Mouse (Mus musculus) stomach, postnatal 0 days (tissue): ENCODE data around the gene Adora3. TPM values are rescaled to one million over a fixed set of nuclear protein-coding genes. Genes with fewer than 3 reads are reported as not detected.
A peak's percentile ranks its signal among the peaks of the same experiment; 100 is the strongest.

Experiments
- ATAC-seq: fragments of 200-750 bp; cut with Nextera tagmentation; 2 replicates; pipeline ENCODE4 v1.8.0; 2017; ENCODE audit not compliant: low FRiP score, low TSS enrichment
- DNase-seq: peaks from one replicate; pipeline ENCODE4 v3.0.0-alpha.2; 2016; ENCODE audit warnings: low spot score
- H3K27ac ChIP-seq: fragments of 300-500 bp; sonication (generic); replicated peaks from 2 replicates; pipeline ENCODE4 v1.5.1; 2014; ENCODE audit warnings: mild to moderate bottlenecking, control low read depth
- H3K27me3 ChIP-seq: fragments of 300-500 bp; sonication (generic); 2 replicates; pipeline ENCODE4 v1.6.1; 2014; ENCODE audit warnings: low read length; ENCODE audit not compliant: control insufficient read depth, insufficient read depth
- H3K36me3 ChIP-seq: fragments of 300-500 bp; sonication (generic); 2 replicates; pipeline ENCODE4 v1.6.1; 2014; ENCODE audit warnings: low read length, mixed read lengths; ENCODE audit not compliant: control insufficient read depth, insufficient read depth
- H3K4me1 ChIP-seq: fragments of 300-500 bp; sonication (generic); replicated peaks from 2 replicates; pipeline ENCODE4 v1.6.1; 2014; ENCODE audit warnings: antibody characterized with exemption; ENCODE audit not compliant: control insufficient read depth, insufficient read depth
- H3K4me2 ChIP-seq: fragments of 300-500 bp; sonication (generic); replicated peaks from 2 replicates; pipeline ENCODE4 v1.6.1; 2014; ENCODE audit warnings: low read depth, mild to moderate bottlenecking, control low read depth, moderate library complexity
- H3K4me3 ChIP-seq: fragments of 300-500 bp; sonication (generic); 2 replicates; pipeline ENCODE4 v1.5.1; 2014; ENCODE audit warnings: low read depth, low read length, control low read depth
- H3K9ac ChIP-seq: fragments of 300-500 bp; sonication (generic); 2 replicates; pipeline ENCODE4 v1.6.1; 2014; ENCODE audit warnings: mild to moderate bottlenecking, low read length, control low read depth, mixed read lengths
- H3K9me3 ChIP-seq: fragments of 300-500 bp; sonication (generic); 2 replicates; pipeline ENCODE4 v1.6.1; 2016; ENCODE audit warnings: low read length; ENCODE audit not compliant: control insufficient read depth
- CTCF ChIP-seq: IDR thresholded peaks from 2 replicates; pipeline ENCODE4 v1.5.1; 2016; ENCODE audit warnings: antibody characterized with exemption, low read depth, mild to moderate bottlenecking, moderate library complexity
- EP300 ChIP-seq: optimal IDR thresholded peaks from 2 replicates; pipeline ENCODE3; 2016; ENCODE audit warnings: antibody characterized with exemption
- WGBS: fragments of 180-500 bp; shearing (Covaris S2); extraction: QIAGEN DNeasy Blood & Tissue Kit; methylation state at CpG from one replicate; pipeline ENCODE4 v1.1.7; 2014; 5-methylcytosine and 5-hydroxymethylcytosine counted together
- polyA plus RNA-seq: library from polyadenylated mRNA; unstranded; fragments of >200 nt; fragmentation: Nextera tagmentation; extraction: Ambion mirVana; gene quantifications from 2 replicates; pipeline ENCODE4 v1.2.1, GENCODE M21; 2015

The Adora3 gene
- 0.34 and 0.47 TPM in 2 replicates for polyA plus RNA-seq

DNA sequence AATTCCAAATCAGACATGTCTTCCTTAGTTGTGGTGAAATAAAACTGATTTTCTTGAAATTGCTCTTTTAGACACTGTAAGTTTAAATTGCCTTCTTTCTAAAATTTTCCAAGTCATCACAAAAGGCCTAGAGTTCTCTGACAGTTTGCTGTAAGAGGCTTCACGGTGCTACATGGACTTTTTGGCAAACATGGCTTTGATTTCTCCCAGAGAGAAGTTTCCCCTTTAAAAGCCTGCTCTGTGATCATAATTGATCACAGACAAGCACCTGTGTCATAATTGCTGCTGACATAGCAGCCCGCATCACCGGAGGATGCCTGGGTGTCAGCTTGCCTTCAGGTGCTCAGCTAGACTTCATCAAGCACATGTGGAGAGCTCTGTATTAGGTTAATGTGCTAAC, at the start of gene Adora3, which contains the start of gene Tmigd3:
TSS of gene Adora3 (plus strand) at position 301 of the 400 bp plus-strand sequence.
TSS of gene Tmigd3 (plus strand) at position 346 of the 400 bp plus-strand sequence.
- peak within 1 kb of the TSS; percentile 45; the same call in 1 of the 2 replicates for H3K27ac ChIP-seq
- 84% methylated on average over 3 of the region's 3 CpGs for WGBS

DNA sequence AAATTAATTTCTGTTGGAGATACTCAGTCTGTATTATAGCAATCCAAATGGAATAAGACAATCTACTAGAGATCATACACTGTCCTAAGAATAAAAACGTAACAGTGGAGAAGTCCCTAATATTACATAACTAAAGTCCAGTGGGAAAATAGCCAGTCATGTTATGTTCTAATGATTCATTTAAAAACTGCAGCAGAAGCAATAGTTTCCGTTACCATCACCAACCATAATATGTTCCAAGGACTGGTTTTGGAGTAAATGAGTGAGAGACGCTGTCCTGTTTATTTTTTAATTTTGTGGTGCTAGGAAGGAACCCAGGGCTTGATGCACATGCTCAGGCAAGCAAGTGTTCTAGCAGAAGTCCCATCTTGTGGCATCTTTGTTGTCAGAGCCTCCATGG, 49.2 kb upstream of the Adora3 start:
- WGBS = 79% methylated on average over 3 of the region's 3 CpGs

More for the DNA sequence above, at the start of gene Adora3, which contains the start of gene Tmigd3:
- DNase-seq (no peak), ATAC-seq (no peak)
- no peak within 1 kb of the TSS for H3K9ac ChIP-seq
- TF ChIP-seq EP300 = no peak
- TF ChIP-seq CTCF = no peak
- no peak within 1 kb of the TSS for H3K4me2 ChIP-seq
- H3K36me3 ChIP-seq = no peaks in the 10 kb centered on the region
- H3K4me1 ChIP-seq = no peaks in the 10 kb centered on the region
- no peak within 1 kb of the TSS for H3K4me3 ChIP-seq
- no peaks in the 10 kb centered on the region for H3K27me3 ChIP-seq
- no peaks in the 10 kb centered on the region for H3K9me3 ChIP-seq

DNA sequence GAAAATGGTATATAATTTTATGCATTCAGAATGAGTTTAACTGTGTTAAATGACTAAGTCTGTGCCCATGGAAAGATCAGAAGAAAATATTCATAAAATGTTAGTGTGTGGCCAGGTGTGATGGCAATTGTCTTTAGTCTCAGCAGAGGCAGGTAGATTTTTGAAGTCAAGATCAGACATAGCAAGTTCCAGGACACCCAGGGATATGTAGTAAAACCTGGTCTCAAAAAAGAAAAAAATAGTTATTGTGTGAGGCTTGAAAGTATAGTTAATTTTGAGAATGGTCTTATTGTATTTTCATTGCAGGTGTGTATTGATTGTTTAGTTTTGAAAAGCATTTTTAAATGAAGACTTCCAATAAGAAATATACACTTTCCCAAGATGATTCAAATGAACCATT, 47.0 kb upstream of the Adora3 start:
- Histone ChIP-seq H3K9me3 (no peaks in the 10 kb centered on the region), H3K27ac (no peak overlapping the region), H3K27me3 (no peaks in the 10 kb centered on the region), H3K36me3 (no peaks in the 10 kb centered on the region), H3K9ac (no peak overlapping the region), H3K4me2 (no peak overlapping the region), H3K4me1 (no peaks in the 10 kb centered on the region), H3K4me3 (no peak overlapping the region)
- DNase-seq (no peak), ATAC-seq (no peak)
- TF ChIP-seq EP300 (no peak), CTCF (no peak)

More for the DNA sequence above, 49.2 kb upstream of the Adora3 start:
- Histone ChIP-seq H3K27ac (no peak overlapping the region), H3K36me3 (no peaks in the 10 kb centered on the region), H3K4me2 (no peak overlapping the region), H3K27me3 (no peaks in the 10 kb centered on the region), H3K9me3 (no peaks in the 10 kb centered on the region), H3K9ac (no peak overlapping the region), H3K4me1 (no peaks in the 10 kb centered on the region), H3K4me3 (no peak overlapping the region)
- no peak for DNase-seq
- ATAC-seq = no peak
- no peak for TF ChIP-seq EP300
- TF ChIP-seq CTCF = no peak

DNA sequence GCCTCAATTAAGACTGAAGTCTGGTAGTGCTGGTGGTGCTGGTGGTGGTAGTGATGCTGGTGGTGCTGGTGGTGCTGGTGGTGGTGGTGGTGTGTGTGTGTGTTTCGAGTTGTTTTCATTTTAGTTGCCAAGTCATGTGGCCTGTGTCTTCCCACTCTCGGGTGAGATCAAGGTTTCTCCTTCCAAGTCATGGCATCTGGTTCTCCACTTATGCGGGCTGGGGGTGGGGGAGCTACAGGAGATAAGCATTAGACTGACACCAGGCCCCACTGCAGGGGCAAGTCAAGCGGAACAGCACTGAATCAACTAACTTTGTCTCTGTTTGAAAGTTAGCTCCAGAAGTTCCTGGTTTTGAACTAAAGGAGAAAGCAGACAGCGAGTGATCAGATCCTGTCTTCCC, 46.6 kb upstream of the Adora3 start:
- Histone ChIP-seq H3K4me2 (no peak overlapping the region), H3K9me3 (no peaks in the 10 kb centered on the region), H3K27ac (no peak overlapping the region), H3K36me3 (no peaks in the 10 kb centered on the region), H3K9ac (no peak overlapping the region), H3K27me3 (no peaks in the 10 kb centered on the region), H3K4me3 (no peak overlapping the region), H3K4me1 (no peaks in the 10 kb centered on the region)
- no peak for ATAC-seq
- no peak for DNase-seq
- TF ChIP-seq CTCF = no peak
- no peak for TF ChIP-seq EP300
- WGBS = 57% methylated on average over 5 of the region's 5 CpGs

DNA sequence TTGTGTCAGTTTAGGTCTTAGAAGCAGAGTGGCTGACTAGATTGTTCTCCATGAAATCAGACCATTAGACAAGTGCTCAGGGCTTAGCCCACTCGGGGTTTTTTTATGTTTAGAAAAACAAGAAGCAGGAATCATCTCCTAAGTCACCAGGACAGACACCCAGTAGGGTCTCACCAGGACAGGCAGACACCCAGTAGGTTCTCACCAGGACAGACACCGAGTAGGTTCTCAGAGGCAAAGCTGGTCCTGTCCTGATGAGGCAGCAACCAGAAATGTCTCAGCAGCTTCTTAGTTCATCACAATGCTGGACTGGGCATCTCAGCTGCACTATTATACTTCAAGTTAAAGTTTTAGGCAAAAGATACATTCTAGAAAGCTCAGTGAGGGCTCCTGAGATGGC, 46.0 kb upstream of the Adora3 start:
- TF ChIP-seq CTCF = no peak
- TF ChIP-seq EP300 = no peak
- no peak for DNase-seq
- 63% methylated on average over 2 of the region's 2 CpGs for WGBS
- Histone ChIP-seq H3K27me3 (no peaks in the 10 kb centered on the region), H3K4me2 (no peak overlapping the region), H3K4me3 (no peak overlapping the region), H3K9me3 (no peaks in the 10 kb centered on the region), H3K4me1 (no peaks in the 10 kb centered on the region), H3K36me3 (no peaks in the 10 kb centered on the region), H3K9ac (no peak overlapping the region), H3K27ac (no peak overlapping the region)
- ATAC-seq = no peak

DNA sequence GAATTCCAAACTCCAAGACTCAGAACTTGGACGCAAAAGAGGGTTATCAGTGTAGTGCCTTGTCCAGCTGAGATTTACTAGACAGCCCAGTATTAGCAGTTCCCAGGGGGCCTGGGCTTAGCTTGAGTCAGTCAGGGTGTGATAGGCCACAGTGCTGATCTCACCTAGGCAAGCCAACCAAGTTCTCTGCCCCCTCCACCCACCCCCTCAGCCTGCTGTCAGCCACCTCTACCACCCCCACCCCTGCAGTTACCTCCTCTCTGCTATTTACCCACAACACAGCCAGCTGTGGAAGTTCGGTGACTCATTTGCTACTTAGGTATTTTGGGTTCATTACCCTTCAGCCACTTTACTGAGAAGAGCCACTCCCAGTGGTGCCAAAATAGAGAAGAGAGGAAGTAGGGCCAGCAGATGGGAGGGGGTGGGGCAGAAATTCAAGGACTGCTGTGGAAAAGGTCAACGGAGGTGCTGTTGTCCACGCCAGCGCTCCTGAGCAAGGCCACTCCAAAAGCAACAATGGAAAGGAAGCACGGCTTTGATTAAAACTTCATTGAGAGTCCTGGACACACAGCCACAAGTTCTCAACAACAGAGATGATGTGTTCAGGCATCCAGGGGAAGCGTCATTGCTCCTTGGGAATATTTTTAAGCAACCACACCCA, 45.0 kb upstream of the Adora3 start:
- TF ChIP-seq EP300 (no peak), CTCF (no peak)
- WGBS = 51% methylated on average over 7 of the region's 7 CpGs
- ATAC-seq (peak; percentile 78), DNase-seq (peak; percentile 18)
- no peak overlapping the region for H3K9ac ChIP-seq
- no peaks in the 10 kb centered on the region for H3K36me3 ChIP-seq
- H3K27me3 ChIP-seq = no peaks in the 10 kb centered on the region
- H3K9me3 ChIP-seq = no peaks in the 10 kb centered on the region
- H3K4me2 ChIP-seq = no peak overlapping the region
- H3K27ac ChIP-seq = no peak overlapping the region
- H3K4me1 ChIP-seq = no peaks in the 10 kb centered on the region
- H3K4me3 ChIP-seq = no peak overlapping the region
